Mouse (Mus musculus) lung, postnatal 0 days (tissue): ENCODE measurements at regions not wholly inside any gene's neighbourhood (a gene's known extent, or its start where the extent isn't known, plus 50 kb on each side); places are given as distances from the start of the nearest gene placed in this dataset.

Source experiments
- CTCF ChIP-seq: IDR thresholded peaks from 2 replicates; pipeline ENCODE4 v1.5.1; 2016; ENCODE audit warnings: antibody characterized with exemption, mild to moderate bottlenecking
- EP300 ChIP-seq: IDR thresholded peaks from 2 replicates; pipeline ENCODE4 v1.6.1; 2016; ENCODE audit warnings: antibody characterized with exemption, mild to moderate bottlenecking, control low read depth

GRCm38 (mm10) chr17:13573036-13573435 is 187.3 kb upstream of the Afdn start:
- TF ChIP-seq CTCF (no peak), EP300 (no peak)
